Comparison of ENCODE assay signal across 20 mouse cellular contexts in the genomic region with DNA sequence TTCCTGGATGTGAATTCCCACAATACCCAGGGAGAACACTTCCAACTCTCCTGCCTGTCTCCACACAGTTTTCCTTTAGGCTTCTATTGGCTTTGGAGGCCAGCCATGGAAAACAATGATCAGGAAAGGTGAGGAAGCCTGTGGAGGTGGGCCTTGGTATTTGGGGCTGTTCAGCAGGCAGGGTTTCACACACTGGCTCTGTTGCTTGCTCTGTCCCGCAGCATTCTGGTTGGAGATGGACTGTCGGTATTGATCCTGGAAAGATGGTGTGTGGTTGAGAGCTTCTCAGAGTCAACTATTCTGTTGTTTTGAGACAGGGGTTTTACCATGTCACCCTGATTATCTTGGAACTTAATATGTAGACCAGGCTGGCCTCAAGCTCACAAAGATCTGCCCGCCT.
"Had no signal": no experiment of that assay in that cellular context is flagged by ENCODE, and none has a peak within 500 bp of the region (broad histone marks: within the 10 kb centered on the region; RNA-seq: fewer than 3 reads in every experiment).

No protein-coding gene starts in this region.

- H3K36me3 ChIP-seq: limb, embryonic 13.5 days; liver, embryonic 12.5 days; liver, embryonic 15.5 days; midbrain, embryonic 12.5 days; midbrain, embryonic 15.5 days; neural tube, embryonic 12.5 days had no signal

- H3K4me3 ChIP-seq: left cerebral cortex, adult 2 months; limb, embryonic 13.5 days; liver, embryonic 12.5 days; liver, embryonic 15.5 days; midbrain, embryonic 12.5 days; midbrain, embryonic 15.5 days; neural tube, embryonic 12.5 days had no signal

- DNase-seq: kidney, adult 2 months; kidney, postnatal 10 days; kidney, postnatal 36 days; lung, adult 2 months; lung, postnatal 14 days; lung, postnatal 4 days; right cerebral cortex, postnatal 14 days; right cerebral cortex, postnatal 4 days; thymus, adult 2 months; thymus, postnatal 14 days; thymus, postnatal 4 days had no signal

- H3K27ac ChIP-seq: left cerebral cortex, adult 2 months; limb, embryonic 13.5 days; liver, embryonic 12.5 days; liver, embryonic 15.5 days; midbrain, embryonic 12.5 days; neural tube, embryonic 12.5 days; stomach, postnatal 0 days had no signal

- H3K9ac ChIP-seq: limb, embryonic 13.5 days; liver, embryonic 12.5 days; liver, embryonic 15.5 days; midbrain, embryonic 12.5 days; midbrain, embryonic 15.5 days; neural tube, embryonic 12.5 days had no signal

- H3K9me3 ChIP-seq: limb, embryonic 13.5 days; liver, embryonic 12.5 days; liver, embryonic 15.5 days; midbrain, embryonic 12.5 days; midbrain, embryonic 15.5 days; neural tube, embryonic 12.5 days had no signal

- ATAC-seq: intestine, postnatal 0 days; liver, embryonic 12.5 days; midbrain, embryonic 15.5 days had no signal

- H3K4me2 ChIP-seq: limb, embryonic 13.5 days; liver, embryonic 12.5 days; liver, embryonic 15.5 days; midbrain, embryonic 12.5 days; midbrain, embryonic 15.5 days; neural tube, embryonic 12.5 days had no signal

- H3K27me3 ChIP-seq: liver, embryonic 12.5 days; liver, embryonic 15.5 days; midbrain, embryonic 15.5 days had no signal
